Mouse (Mus musculus): ENCODE measurements around the gene Tmem119.

GRCm38 (mm10) chr5:113830796-113831195 is 30.5 kb upstream of the Tmem119 start:
- TF ChIP-seq POLR2A (IDR thresholded peaks at IDR 0.05; ENCODE audit: borderline replicate concordance, extremely low read depth, insufficient read depth, insufficient read length, poor library complexity, severe bottlenecking) (no peak), CTCF (IDR thresholded peaks at IDR 0.05; ENCODE audit: borderline replicate concordance, extremely low read depth, insufficient read depth, insufficient read length) (no peak)

Data from brain, embryonic 14.5 days (tissue).